In the genomic region with DNA sequence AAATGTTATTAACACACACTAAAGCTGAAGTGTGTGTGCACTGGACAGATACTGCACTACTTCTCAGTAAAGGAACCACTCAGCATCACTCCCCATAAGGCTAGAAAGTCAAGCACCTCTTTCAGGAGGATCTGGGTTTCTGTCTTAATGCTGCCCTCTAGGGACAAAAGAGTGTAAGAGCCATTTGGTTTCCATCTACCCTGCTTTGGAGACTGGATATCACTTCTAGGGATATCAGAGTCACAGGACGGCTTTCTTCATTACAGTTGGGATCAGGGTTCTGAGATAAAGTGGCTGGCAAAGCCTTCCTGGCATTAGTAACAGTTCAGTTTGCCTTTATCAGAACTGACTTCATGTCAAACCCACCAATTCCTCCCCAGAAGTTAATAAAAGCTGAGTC, we compare ENCODE assay signal across 8 mouse cellular contexts.
DNase-seq lines count a peak whose midpoint lies in the region; ATAC-seq and TF ChIP-seq lines count a peak whose summit lies in the region.

No protein-coding gene starts in this region.

- no peaks in the 10 kb centered on the region for H3K9me3 ChIP-seq in kidney, postnatal 0 days (replicated peaks; ENCODE audit: low read length)
- H3K9me3 ChIP-seq in kidney, embryonic 16.5 days (ENCODE audit: low read length), result no peaks in the 10 kb centered on the region

- peak; percentile 87 for DNase-seq in kidney, postnatal 0 days (ENCODE audit: low spot score)
- peak; percentile 45 to 53 for DNase-seq in B cell, adult 2 months
- DNase-seq in Muller cell, postnatal 12 days (ENCODE audit: inconsistent ontology term), result peak; percentile 48
- DNase-seq in embryo, embryonic 9.5 days (ENCODE audit: extremely low spot score), result peak; percentile 43
- DNase-seq in lung, postnatal 25 days (ENCODE audit: low spot score), result peak; percentile 74
- DNase-seq in gastrocnemius, postnatal 14 days, result no peak
- DNase-seq in spleen, adult 12 weeks (ENCODE audit: low spot score), result no peak

- H3K9ac ChIP-seq in kidney, postnatal 0 days (ENCODE audit: low read depth, low read length), result no peak overlapping the region
- H3K9ac ChIP-seq in kidney, embryonic 16.5 days (replicated peaks; ENCODE audit: low read length), result no peak overlapping the region

- no peaks in the 10 kb centered on the region for H3K27me3 ChIP-seq in kidney, postnatal 0 days (ENCODE audit: insufficient read depth, low read length)
- H3K27me3 ChIP-seq in kidney, embryonic 16.5 days (ENCODE audit: insufficient read depth, low read length), result no peaks in the 10 kb centered on the region

- H3K27ac ChIP-seq in kidney, postnatal 0 days, result no peak overlapping the region
- no peak overlapping the region for H3K27ac ChIP-seq in kidney, embryonic 16.5 days (ENCODE audit: low read length)

- peak; percentile 84 for TF ChIP-seq CTCF in kidney, postnatal 0 days (IDR thresholded peaks at IDR 0.05; ENCODE audit: low read depth)

- intact Hi-C loops in gastrocnemius, postnatal 14 days (cut with DNase I; ENCODE audit: low total_unique reads), result loop anchor here (5.0 kb wide), 1 partner anchor 160 kb away; no protein-coding TSS in a partner anchor

- H3K36me3 ChIP-seq in kidney, postnatal 0 days (ENCODE audit: insufficient read depth, low read length), result 0 out of 2 replicates have a peak, but pooled peaks cover 4% of the 10 kb centered on the region
- H3K36me3 ChIP-seq in kidney, embryonic 16.5 days (ENCODE audit: insufficient read depth, low read length), result 0 out of 2 replicates have a peak, but pooled peaks cover 8% of the 10 kb centered on the region

- no peak overlapping the region for H3K4me2 ChIP-seq in kidney, postnatal 0 days (ENCODE audit: low read length)
- no peak overlapping the region for H3K4me2 ChIP-seq in kidney, embryonic 16.5 days (replicated peaks; ENCODE audit: low read depth, low read length)

- no peak overlapping the region for H3K4me3 ChIP-seq in kidney, postnatal 0 days (replicated peaks; ENCODE audit: low read depth, low read length)
- no peak overlapping the region for H3K4me3 ChIP-seq in kidney, embryonic 16.5 days (ENCODE audit: low read length)

- ATAC-seq in kidney, postnatal 0 days (replicated peaks; ENCODE audit: low FRiP score, low read depth), result no peak
- no peak for ATAC-seq in kidney, embryonic 16.5 days (ENCODE audit: low FRiP score, low TSS enrichment)

- H3K4me1 ChIP-seq in kidney, postnatal 0 days (replicated peaks; ENCODE audit: insufficient read depth, low read length), result 0 out of 2 replicates have a peak, but pooled peaks cover 4% of the 10 kb centered on the region
- H3K4me1 ChIP-seq in kidney, embryonic 16.5 days (ENCODE audit: insufficient read depth, low read length), result peaks cover 9% of the 10 kb centered on the region

- WGBS in kidney, postnatal 0 days, result 14% methylated on average over 1 of the region's 1 CpGs
- WGBS in kidney, embryonic 16.5 days, result 13% methylated on average over 1 of the region's 1 CpGs

Comparison
In these comparisons a context has a peak if more than half of its experiments do, and no peak if none do; other contexts are left out.
1. DNase-seq: peak in kidney, postnatal 0 days (single experiment), B cell, adult 2 months (2 of 2), Muller cell, postnatal 12 days (single experiment), embryo, embryonic 9.5 days (single experiment) and lung, postnatal 25 days (single experiment); none in gastrocnemius, postnatal 14 days (single experiment) and spleen, adult 12 weeks (single experiment).